Mouse (Mus musculus) erythroblast, embryonic 14.5 days (primary cell): ENCODE measurements around the gene Nipa2.

Experiments
- GATA1 ChIP-seq: IDR thresholded peaks from 2 replicates; pipeline ENCODE4 v1.6.1; 2012; ENCODE audit warnings: low read length, inconsistent platforms, mixed read lengths
- TAL1 ChIP-seq: IDR thresholded peaks from 3 replicates; pipeline ENCODE4 v1.6.1; 2012; ENCODE audit warnings: low read length, inconsistent platforms, mixed read lengths

- TF ChIP-seq TAL1 (no peak), GATA1 (no peak)
These were observed 35.0 kb downstream of the Nipa2 start for GRCm38 (mm10) chr7:55927262-55927661.
